Mouse (Mus musculus): ENCODE measurements around the gene Sowahd.

DNA sequence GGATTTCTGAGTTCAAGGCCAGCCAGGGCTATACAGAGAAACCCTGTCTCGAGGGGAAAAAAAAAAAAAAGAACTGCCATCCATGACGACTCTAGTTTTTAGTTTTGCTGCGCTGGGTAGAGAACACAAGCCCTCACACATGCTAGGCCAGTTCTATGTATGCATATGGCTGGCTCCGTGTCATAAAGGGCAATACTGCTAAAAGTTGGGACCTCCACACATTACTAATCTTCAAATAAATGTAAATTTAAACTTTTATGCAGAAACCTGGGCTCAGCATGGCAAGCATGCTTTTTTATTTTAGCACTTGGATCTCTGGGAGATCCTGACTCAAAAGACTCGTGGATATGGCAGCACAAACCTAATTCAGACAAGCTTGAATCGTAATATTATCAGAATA is 32.5 kb downstream of the Sowahd start:
- TF ChIP-seq CTCF (IDR thresholded peaks at IDR 0.05; ENCODE audit: extremely low read depth, insufficient read depth, low read length): no peak
- no peak for TF ChIP-seq POLR2A (IDR thresholded peaks at IDR 0.05; ENCODE audit: extremely low read depth, insufficient read depth, low read length)

All from cortical plate, adult 2 months (tissue).